Mouse (Mus musculus): ENCODE measurements around the gene Lhfpl5. TPM values are rescaled to one million over a fixed set of nuclear protein-coding genes. Genes with fewer than 3 reads are reported as not detected.

The Lhfpl5 gene
- total and polyA plus RNA-seq, 2 experiments from 2014 or later = 26.6 to 29.7 TPM

- DNase-seq (ENCODE audit: low spot score) (no peak), ATAC-seq (no peak)
- Histone ChIP-seq H3K27ac (no peak overlapping the region), H3K4me3 (ENCODE audit: low read length) (no peak overlapping the region), H3K9ac (replicated peaks; ENCODE audit: low read length) (no peak overlapping the region), H3K9me3 (ENCODE audit: low read length) (no peaks in the 10 kb centered on the region), H3K36me3 (ENCODE audit: insufficient read depth, low read length) (no peaks in the 10 kb centered on the region), H3K4me1 (ENCODE audit: insufficient read depth, low read length) (peaks cover 7% of the 10 kb centered on the region), H3K27me3 (ENCODE audit: insufficient read depth, low read length) (no peaks in the 10 kb centered on the region), H3K4me2 (ENCODE audit: low read depth, low read length) (no peak overlapping the region)
- TF ChIP-seq CTCF (IDR thresholded peaks at IDR 0.05; ENCODE audit: low read depth) = no peak
- WGBS = 86% methylated on average over 2 of the region's 2 CpGs
Measured at GRCm38 (mm10) chr17:28624841-28625240, 49.4 kb downstream of the Lhfpl5 start.

- Histone ChIP-seq H3K36me3 (ENCODE audit: insufficient read depth, low read length) (no peaks in the 10 kb centered on the region), H3K27me3 (ENCODE audit: insufficient read depth, low read length) (no peaks in the 10 kb centered on the region), H3K27ac (no peak overlapping the region), H3K4me3 (ENCODE audit: low read length) (no peak overlapping the region), H3K9ac (replicated peaks; ENCODE audit: low read length) (no peak overlapping the region), H3K9me3 (ENCODE audit: low read length) (no peaks in the 10 kb centered on the region), H3K4me2 (ENCODE audit: low read depth, low read length) (no peak overlapping the region), H3K4me1 (ENCODE audit: insufficient read depth, low read length) (peaks cover 4% of the 10 kb centered on the region)
- WGBS = 93% methylated on average over 15 of the region's 15 CpGs
- ATAC-seq (no peak), DNase-seq (ENCODE audit: low spot score) (no peak)
- TF ChIP-seq CTCF (IDR thresholded peaks at IDR 0.05; ENCODE audit: low read depth) = no peak
Measured at GRCm38 (mm10) chr17:28625327-28625726, 49.9 kb downstream of the Lhfpl5 start.

- 84% methylated on average over 2 of the region's 2 CpGs for WGBS
- no peak for TF ChIP-seq CTCF (IDR thresholded peaks at IDR 0.05; ENCODE audit: low read depth)
- no peak for DNase-seq (ENCODE audit: low spot score)
- no peak overlapping the region for H3K4me3 ChIP-seq (ENCODE audit: low read length)
- no peak overlapping the region for H3K9ac ChIP-seq (replicated peaks; ENCODE audit: low read length)
- no peaks in the 10 kb centered on the region for H3K27me3 ChIP-seq (ENCODE audit: insufficient read depth, low read length)
- no peaks in the 10 kb centered on the region for H3K9me3 ChIP-seq (ENCODE audit: low read length)
- no peak overlapping the region for H3K4me2 ChIP-seq (ENCODE audit: low read depth, low read length)
- ATAC-seq = no peak
- H3K27ac ChIP-seq = no peak overlapping the region
- no peaks in the 10 kb centered on the region for H3K4me1 ChIP-seq (ENCODE audit: insufficient read depth, low read length)
- no peaks in the 10 kb centered on the region for H3K36me3 ChIP-seq (ENCODE audit: insufficient read depth, low read length)
Measured at GRCm38 (mm10) chr17:28626937-28627336, 51.5 kb downstream of the Lhfpl5 start.

GRCm38 (mm10) chr17:28628248-28629124 lies 53.0 kb downstream of the Lhfpl5 start:
- Histone ChIP-seq H3K9ac (replicated peaks; ENCODE audit: low read length) (no peak overlapping the region), H3K4me1 (ENCODE audit: insufficient read depth, low read length) (no peaks in the 10 kb centered on the region), H3K4me2 (ENCODE audit: low read depth, low read length) (no peak overlapping the region), H3K36me3 (ENCODE audit: insufficient read depth, low read length) (no peaks in the 10 kb centered on the region), H3K27me3 (ENCODE audit: insufficient read depth, low read length) (no peaks in the 10 kb centered on the region), H3K9me3 (ENCODE audit: low read length) (no peaks in the 10 kb centered on the region), H3K27ac (no peak overlapping the region), H3K4me3 (ENCODE audit: low read length) (no peak overlapping the region)
- WGBS = 67% methylated on average over 10 of the region's 10 CpGs
- ATAC-seq (no peak), DNase-seq (ENCODE audit: low spot score) (no peak)
- no peak for TF ChIP-seq CTCF (IDR thresholded peaks at IDR 0.05; ENCODE audit: low read depth)

- Histone ChIP-seq H3K4me3 (ENCODE audit: low read length) (no peak overlapping the region), H3K36me3 (ENCODE audit: insufficient read depth, low read length) (no peaks in the 10 kb centered on the region), H3K27me3 (ENCODE audit: insufficient read depth, low read length) (no peaks in the 10 kb centered on the region), H3K27ac (no peak overlapping the region), H3K9me3 (ENCODE audit: low read length) (no peaks in the 10 kb centered on the region), H3K9ac (replicated peaks; ENCODE audit: low read length) (no peak overlapping the region), H3K4me2 (ENCODE audit: low read depth, low read length) (no peak overlapping the region), H3K4me1 (ENCODE audit: insufficient read depth, low read length) (no peaks in the 10 kb centered on the region)
- no peak for ATAC-seq
- TF ChIP-seq CTCF (IDR thresholded peaks at IDR 0.05; ENCODE audit: low read depth) = no peak
- DNase-seq (ENCODE audit: low spot score) = no peak
- 55% methylated on average over 3 of the region's 3 CpGs for WGBS
Measured at GRCm38 (mm10) chr17:28629125-28629524, 53.7 kb downstream of the Lhfpl5 start.

Small RNAs within 50 kb of the gene (microRNA-seq; reads per million reads assigned to microRNA genes)
- gene Gm25195 (0 reads per million in 2 experiments), gene Mir6969 (0 reads per million in 2 experiments)

Other genes starting within 250 kb of the Lhfpl5 start
- gene Rpl10a, start 247.2 kb upstream of the Lhfpl5 start, total RNA-seq (2014; rRNA removed) = 699 and 1,071 TPM in 2 replicates
- gene Rpl10a, start 247.2 kb upstream of the Lhfpl5 start, polyA plus RNA-seq (2015; fragmentation: Nextera tagmentation; extraction: Ambion mirVana) = 337 and 355 TPM in 2 replicates
- 6.5 and 9.4 TPM in 2 replicates for gene Tead3, start 224.8 kb upstream of the Lhfpl5 start, total RNA-seq (2014; rRNA removed)
- 1.3 and 1.7 TPM in 2 replicates for gene Tead3, start 224.8 kb upstream of the Lhfpl5 start, polyA plus RNA-seq (2015; fragmentation: Nextera tagmentation; extraction: Ambion mirVana)
- 1.4 TPM in 1 of 2 replicates, not detected in the other for gene Tulp1, start 210.4 kb upstream of the Lhfpl5 start, total RNA-seq (2014; rRNA removed)
- gene Tulp1, start 210.4 kb upstream of the Lhfpl5 start, polyA plus RNA-seq (2015; fragmentation: Nextera tagmentation; extraction: Ambion mirVana) = 1.8 and 2.0 TPM in 2 replicates
- 27.5 and 31.3 TPM in 2 replicates for gene Fkbp5, start 58.1 kb upstream of the Lhfpl5 start, total RNA-seq (2014; rRNA removed)
- 18.5 and 20.0 TPM in 2 replicates for gene Fkbp5, start 58.1 kb upstream of the Lhfpl5 start, polyA plus RNA-seq (2015; fragmentation: Nextera tagmentation; extraction: Ambion mirVana)
- gene Armc12, start 44.8 kb upstream of the Lhfpl5 start, total RNA-seq (2014; rRNA removed) = not detected in 2 replicates
- gene Armc12, start 44.8 kb upstream of the Lhfpl5 start, polyA plus RNA-seq (2015; fragmentation: Nextera tagmentation; extraction: Ambion mirVana) = not detected in 2 replicates
- gene Clpsl2, start 26.2 kb upstream of the Lhfpl5 start, total RNA-seq (2014; rRNA removed) = not detected in 2 replicates
- not detected in 2 replicates for gene Clpsl2, start 26.2 kb upstream of the Lhfpl5 start, polyA plus RNA-seq (2015; fragmentation: Nextera tagmentation; extraction: Ambion mirVana)
- gene Clps, start 14.9 kb upstream of the Lhfpl5 start, total RNA-seq (2014; rRNA removed) = not detected in 2 replicates
- gene Clps, start 14.9 kb upstream of the Lhfpl5 start, polyA plus RNA-seq (2015; fragmentation: Nextera tagmentation; extraction: Ambion mirVana) = not detected in 2 replicates
- 36.0 and 52.1 TPM in 2 replicates for gene Srpk1, start 47.1 kb downstream of the Lhfpl5 start, total RNA-seq (2014; rRNA removed)
- 77.2 and 83.5 TPM in 2 replicates for gene Srpk1, start 47.1 kb downstream of the Lhfpl5 start, polyA plus RNA-seq (2015; fragmentation: Nextera tagmentation; extraction: Ambion mirVana)
- 1.9 and 3.4 TPM in 2 replicates for gene Slc26a8, start 114.6 kb downstream of the Lhfpl5 start, total RNA-seq (2014; rRNA removed)
- 1.7 and 2.2 TPM in 2 replicates for gene Slc26a8, start 114.6 kb downstream of the Lhfpl5 start, polyA plus RNA-seq (2015; fragmentation: Nextera tagmentation; extraction: Ambion mirVana)
- 35.7 and 41.8 TPM in 2 replicates for gene Mapk14, start 115.7 kb downstream of the Lhfpl5 start, total RNA-seq (2014; rRNA removed)
- 19.5 TPM in 2 replicates for gene Mapk14, start 115.7 kb downstream of the Lhfpl5 start, polyA plus RNA-seq (2015; fragmentation: Nextera tagmentation; extraction: Ambion mirVana)
- gene AC170998.1, start 150.4 kb downstream of the Lhfpl5 start, total RNA-seq (2014; rRNA removed) = 2.3 and 4.3 TPM in 2 replicates
- 3.1 and 3.4 TPM in 2 replicates for gene AC170998.1, start 150.4 kb downstream of the Lhfpl5 start, polyA plus RNA-seq (2015; fragmentation: Nextera tagmentation; extraction: Ambion mirVana)
- 0.37 TPM in 1 of 2 replicates, not detected in the other for gene Mapk13, start 193.7 kb downstream of the Lhfpl5 start, total RNA-seq (2014; rRNA removed)
- gene Mapk13, start 193.7 kb downstream of the Lhfpl5 start, polyA plus RNA-seq (2015; fragmentation: Nextera tagmentation; extraction: Ambion mirVana) = 1.7 and 1.9 TPM in 2 replicates
- gene Brpf3, start 225.4 kb downstream of the Lhfpl5 start, total RNA-seq (2014; rRNA removed) = 10.1 and 16.5 TPM in 2 replicates
- gene Brpf3, start 225.4 kb downstream of the Lhfpl5 start, polyA plus RNA-seq (2015; fragmentation: Nextera tagmentation; extraction: Ambion mirVana) = 4.5 and 4.7 TPM in 2 replicates

Data from hindbrain, postnatal 0 days (tissue).